Mouse (Mus musculus) urinary bladder, postnatal 36 days (tissue): ENCODE measurements around the gene Pdcd6ip.
"Not testable (repeated sequence)": the region's sequence is repeated elsewhere in the genome, so short reads cannot be mapped to it uniquely, and the experiment has no call there.

Source experiments
- DNase-seq, 2 experiments: peaks; one replicate each; pipeline ENCODE4 v3.0.0; 2022; ENCODE audit warnings: low spot score in 2 of 2, mixed read lengths in 1 of 2

Gene Pdcd6ip

GRCm38 (mm10) chr9:113707481-113708360 is at the start of gene Pdcd6ip:
TSS of gene Pdcd6ip (minus strand) at chr9:113708259.
- DNase-seq: peak; percentile 88 to 90

GRCm38 (mm10) chr9:113755888-113756719 is 48.0 kb upstream of the Pdcd6ip start:
- DNase-seq: no peak

GRCm38 (mm10) chr9:113749356-113749755 is 41.3 kb upstream of the Pdcd6ip start:
- DNase-seq: no peak

GRCm38 (mm10) chr9:113743291-113743690 is 35.2 kb upstream of the Pdcd6ip start:
- DNase-seq: no peak

- peak in 1 of 2 experiments; percentile 6 for DNase-seq
Measured at GRCm38 (mm10) chr9:113742361-113742794, 34.3 kb upstream of the Pdcd6ip start.

- peak; percentile 16 to 49 for DNase-seq
Measured at GRCm38 (mm10) chr9:113741637-113742137, 33.6 kb upstream of the Pdcd6ip start.

- peak; percentile 74 to 77 for DNase-seq
Measured at GRCm38 (mm10) chr9:113741108-113741636, 33.1 kb upstream of the Pdcd6ip start, which contains the start of gene Clasp2. TSS of gene Clasp2 (plus strand) at chr9:113741473.

- DNase-seq: peak in 1 of 2 experiments; percentile 11
Measured at GRCm38 (mm10) chr9:113738941-113739340, 30.9 kb upstream of the Pdcd6ip start.

- no peak for DNase-seq
Measured at GRCm38 (mm10) chr9:113738021-113738420, 30.0 kb upstream of the Pdcd6ip start.

- no peak for DNase-seq
Measured at GRCm38 (mm10) chr9:113735920-113736319, 27.9 kb upstream of the Pdcd6ip start.

GRCm38 (mm10) chr9:113731540-113731939 is 23.5 kb upstream of the Pdcd6ip start:
- DNase-seq: no peak

- DNase-seq: no peak
Measured at GRCm38 (mm10) chr9:113726991-113727680, 19.1 kb upstream of the Pdcd6ip start.

GRCm38 (mm10) chr9:113726131-113726530 is 18.1 kb upstream of the Pdcd6ip start:
- DNase-seq: no peak

GRCm38 (mm10) chr9:113725609-113726008 is 17.6 kb upstream of the Pdcd6ip start:
- DNase-seq: not testable (repeated sequence)

- no peak for DNase-seq
Measured at GRCm38 (mm10) chr9:113724646-113725045, 16.6 kb upstream of the Pdcd6ip start.

- DNase-seq: no peak
Measured at GRCm38 (mm10) chr9:113719063-113719462, 11.0 kb upstream of the Pdcd6ip start.

GRCm38 (mm10) chr9:113710871-113711270 is 2.8 kb upstream of the Pdcd6ip start:
- DNase-seq: no peak

GRCm38 (mm10) chr9:113708361-113709280 is 562 bp upstream of the Pdcd6ip start:
- DNase-seq: no peak

GRCm38 (mm10) chr9:113706841-113707240 is 1.2 kb downstream of the Pdcd6ip start:
- DNase-seq: no peak

GRCm38 (mm10) chr9:113706108-113706507 is 2.0 kb downstream of the Pdcd6ip start:
- DNase-seq: no peak
